Mouse (Mus musculus) forebrain, embryonic 16.5 days (tissue): ENCODE data around the gene F2rl2. TPM values are rescaled to one million over a fixed set of nuclear protein-coding genes. Genes with fewer than 3 reads are reported as not detected.

ENCODE experiments used
- ATAC-seq: fragments of 200-750 bp; cut with Nextera tagmentation; 2 replicates; pipeline ENCODE4 v1.8.0; 2017; ENCODE audit warnings: mild to moderate bottlenecking, moderate library complexity
- H3K27ac ChIP-seq: fragments of 300-500 bp; sonication (generic); 2 replicates; pipeline ENCODE4 v1.5.1; 2014; ENCODE audit warnings: low read length, control low read depth
- H3K27me3 ChIP-seq: fragments of 300-500 bp; sonication (generic); replicated peaks from 2 replicates; pipeline ENCODE4 v1.6.1; 2014; ENCODE audit warnings: low read length; ENCODE audit not compliant: control insufficient read depth, insufficient read depth
- H3K36me3 ChIP-seq: fragments of 300-500 bp; sonication (generic); 2 replicates; pipeline ENCODE4 v1.6.1; 2014; ENCODE audit not compliant: control insufficient read depth, insufficient read depth
- H3K4me1 ChIP-seq: fragments of 300-500 bp; sonication (generic); replicated peaks from 2 replicates; pipeline ENCODE4 v1.6.1; 2014; ENCODE audit warnings: low read length; ENCODE audit not compliant: control insufficient read depth, insufficient read depth
- H3K4me2 ChIP-seq: fragments of 300-500 bp; sonication (generic); 2 replicates; pipeline ENCODE4 v1.6.1; 2014; ENCODE audit warnings: mild to moderate bottlenecking, low read length, control low read depth
- H3K4me3 ChIP-seq: fragments of 300-500 bp; sonication (generic); replicated peaks from 2 replicates; pipeline ENCODE4 v1.5.1; 2014; ENCODE audit warnings: mild to moderate bottlenecking, low read length, control low read depth
- H3K9ac ChIP-seq: fragments of 300-500 bp; sonication (generic); replicated peaks from 2 replicates; pipeline ENCODE4 v1.6.1; 2014; ENCODE audit warnings: low read depth, low read length, control low read depth
- H3K9me3 ChIP-seq: fragments of 300-500 bp; sonication (generic); 2 replicates; pipeline ENCODE4 v1.6.1; 2016; ENCODE audit warnings: low read length; ENCODE audit not compliant: control insufficient read depth
- WGBS: fragments of 180-500 bp; shearing (Covaris S2); extraction: QIAGEN DNeasy Blood & Tissue Kit; methylation state at CpG from one replicate; pipeline ENCODE4 v1.1.7; 2014; 5-methylcytosine and 5-hydroxymethylcytosine counted together
- polyA plus RNA-seq: library from polyadenylated mRNA; unstranded; fragments of >200 nt; fragmentation: Nextera tagmentation; extraction: Ambion mirVana; gene quantifications from 2 replicates; pipeline ENCODE4 v1.2.1, GENCODE M21; 2015

The F2rl2 gene
- polyA plus RNA-seq, 1 experiment from 2014 or later: 0.24 TPM

- H3K4me2 ChIP-seq: no peak overlapping the region
Observed at GRCm38 (mm10) chr13:95665644-95666356, 30.9 kb upstream of the F2rl2 start.

GRCm38 (mm10) chr13:95667260-95667659, 29.4 kb upstream of the F2rl2 start:
- Histone ChIP-seq H3K27me3 (no peaks in the 10 kb centered on the region), H3K4me2 (no peak overlapping the region), H3K4me3 (no peak overlapping the region), H3K9me3 (no peaks in the 10 kb centered on the region), H3K27ac (no peak overlapping the region), H3K36me3 (no peaks in the 10 kb centered on the region), H3K4me1 (peaks cover 17% of the 10 kb centered on the region), H3K9ac (no peak overlapping the region)
- peak; percentile 34; the same call in 1 of the 2 replicates for ATAC-seq
- WGBS: 26% methylated on average over 6 of the region's 7 CpGs

More at GRCm38 (mm10) chr13:95665644-95666356, 30.9 kb upstream of the F2rl2 start:
- Histone ChIP-seq H3K27me3 (no peaks in the 10 kb centered on the region), H3K9ac (no peak overlapping the region), H3K4me3 (no peak overlapping the region), H3K36me3 (no peaks in the 10 kb centered on the region), H3K27ac (peak overlapping the region; percentile 62), H3K9me3 (no peaks in the 10 kb centered on the region), H3K4me1 (peaks cover 17% of the 10 kb centered on the region)
- ATAC-seq: peak; percentile 90
- 63% methylated on average over 13 of the region's 13 CpGs for WGBS

- Histone ChIP-seq H3K9me3 (no peaks in the 10 kb centered on the region), H3K27ac (no peak overlapping the region), H3K9ac (no peak overlapping the region), H3K4me2 (no peak overlapping the region), H3K4me1 (peaks cover 16% of the 10 kb centered on the region), H3K4me3 (no peak overlapping the region), H3K27me3 (no peaks in the 10 kb centered on the region), H3K36me3 (no peaks in the 10 kb centered on the region)
- 84% methylated on average over 5 of the region's 5 CpGs for WGBS
- no peak for ATAC-seq
Observed at GRCm38 (mm10) chr13:95670534-95670933, 26.1 kb upstream of the F2rl2 start.

GRCm38 (mm10) chr13:95671108-95671897, 25.4 kb upstream of the F2rl2 start:
- no peak overlapping the region for H3K9ac ChIP-seq
- H3K27me3 ChIP-seq: no peaks in the 10 kb centered on the region
- WGBS: 79% methylated on average over 9 of the region's 9 CpGs
- no peaks in the 10 kb centered on the region for H3K9me3 ChIP-seq
- H3K36me3 ChIP-seq: no peaks in the 10 kb centered on the region
- no peak overlapping the region for H3K4me3 ChIP-seq
- H3K27ac ChIP-seq: no peak overlapping the region
- no peak overlapping the region for H3K4me2 ChIP-seq
- ATAC-seq: no peak
- H3K4me1 ChIP-seq: peaks cover 8% of the 10 kb centered on the region

GRCm38 (mm10) chr13:95672372-95672771, 24.3 kb upstream of the F2rl2 start:
- H3K27me3 ChIP-seq: no peaks in the 10 kb centered on the region
- ATAC-seq: no peak
- no peaks in the 10 kb centered on the region for H3K36me3 ChIP-seq
- H3K9me3 ChIP-seq: no peaks in the 10 kb centered on the region
- H3K4me1 ChIP-seq: no peaks in the 10 kb centered on the region
- no peak overlapping the region for H3K27ac ChIP-seq
- no peak overlapping the region for H3K9ac ChIP-seq
- H3K4me2 ChIP-seq: no peak overlapping the region
- H3K4me3 ChIP-seq: no peak overlapping the region
- 93% methylated on average over 7 of the region's 7 CpGs for WGBS

GRCm38 (mm10) chr13:95679078-95679477, 17.6 kb upstream of the F2rl2 start:
- Histone ChIP-seq H3K4me1 (no peaks in the 10 kb centered on the region), H3K27me3 (no peaks in the 10 kb centered on the region), H3K27ac (no peak overlapping the region), H3K9ac (no peak overlapping the region), H3K4me2 (no peak overlapping the region), H3K9me3 (no peaks in the 10 kb centered on the region), H3K4me3 (no peak overlapping the region), H3K36me3 (no peaks in the 10 kb centered on the region)
- no peak for ATAC-seq
- WGBS: 80% methylated on average over 5 of the region's 5 CpGs

GRCm38 (mm10) chr13:95679491-95679941, 17.1 kb upstream of the F2rl2 start:
- H3K4me3 ChIP-seq: no peak overlapping the region
- H3K9ac ChIP-seq: no peak overlapping the region
- H3K4me2 ChIP-seq: no peak overlapping the region
- WGBS: 93% methylated on average over 4 of the region's 4 CpGs
- no peaks in the 10 kb centered on the region for H3K9me3 ChIP-seq
- no peak for ATAC-seq
- H3K27me3 ChIP-seq: no peaks in the 10 kb centered on the region
- H3K27ac ChIP-seq: no peak overlapping the region
- no peaks in the 10 kb centered on the region for H3K4me1 ChIP-seq
- H3K36me3 ChIP-seq: no peaks in the 10 kb centered on the region

GRCm38 (mm10) chr13:95684656-95685244, 11.9 kb upstream of the F2rl2 start:
- ATAC-seq: no peak
- no peak overlapping the region for H3K9ac ChIP-seq

GRCm38 (mm10) chr13:95685736-95686135, 10.9 kb upstream of the F2rl2 start:
- WGBS: 83% methylated on average over 5 of the region's 5 CpGs
- no peak overlapping the region for H3K9ac ChIP-seq
- no peak for ATAC-seq
- no peaks in the 10 kb centered on the region for H3K4me1 ChIP-seq
- H3K9me3 ChIP-seq: no peaks in the 10 kb centered on the region
- H3K4me2 ChIP-seq: no peak overlapping the region
- H3K27ac ChIP-seq: no peak overlapping the region
- no peak overlapping the region for H3K4me3 ChIP-seq
- no peaks in the 10 kb centered on the region for H3K36me3 ChIP-seq
- H3K27me3 ChIP-seq: no peaks in the 10 kb centered on the region

More at GRCm38 (mm10) chr13:95684656-95685244, 11.9 kb upstream of the F2rl2 start:
- WGBS: 94% methylated on average over 9 of the region's 9 CpGs
- Histone ChIP-seq H3K36me3 (no peaks in the 10 kb centered on the region), H3K9me3 (no peaks in the 10 kb centered on the region), H3K4me1 (no peaks in the 10 kb centered on the region), H3K27ac (no peak overlapping the region), H3K4me3 (no peak overlapping the region), H3K4me2 (no peak overlapping the region), H3K27me3 (no peaks in the 10 kb centered on the region)
